Mouse (Mus musculus) C2C12 (cell line): ENCODE measurements at regions not wholly inside any gene's neighbourhood (a gene's known extent, or its start where the extent isn't known, plus 50 kb on each side); places are given as distances from the start of the nearest gene placed in this dataset.

Source experiments
- CEBPB ChIP-seq: IDR thresholded peaks from one replicate; pipeline ENCODE4 v1.6.1; 2011; ENCODE audit warnings: low read depth, mild to moderate bottlenecking, control low read depth, moderate library complexity
- CTCF ChIP-seq: IDR thresholded peaks from one replicate; pipeline ENCODE4 v1.5.1; 2011; ENCODE audit not compliant: control insufficient read depth, insufficient read depth, insufficient read length
- MAX ChIP-seq: IDR thresholded peaks from one replicate; pipeline ENCODE4 v1.6.1; 2011; ENCODE audit warnings: mild to moderate bottlenecking, control low read depth
- MYOD1 ChIP-seq: IDR thresholded peaks from one replicate; pipeline ENCODE4 v1.6.1; 2011; ENCODE audit warnings: low read depth; ENCODE audit not compliant: control insufficient read depth, insufficient read length
- MYOG ChIP-seq: IDR thresholded peaks from one replicate; pipeline ENCODE4 v1.6.1; 2011; ENCODE audit not compliant: control insufficient read depth, insufficient read length; ENCODE audit errors: extremely low read depth
- USF1 ChIP-seq: IDR thresholded peaks from one replicate; pipeline ENCODE4 v1.6.1; 2011; ENCODE audit warnings: low read depth, mild to moderate bottlenecking, control low read depth, moderate library complexity

DNA sequence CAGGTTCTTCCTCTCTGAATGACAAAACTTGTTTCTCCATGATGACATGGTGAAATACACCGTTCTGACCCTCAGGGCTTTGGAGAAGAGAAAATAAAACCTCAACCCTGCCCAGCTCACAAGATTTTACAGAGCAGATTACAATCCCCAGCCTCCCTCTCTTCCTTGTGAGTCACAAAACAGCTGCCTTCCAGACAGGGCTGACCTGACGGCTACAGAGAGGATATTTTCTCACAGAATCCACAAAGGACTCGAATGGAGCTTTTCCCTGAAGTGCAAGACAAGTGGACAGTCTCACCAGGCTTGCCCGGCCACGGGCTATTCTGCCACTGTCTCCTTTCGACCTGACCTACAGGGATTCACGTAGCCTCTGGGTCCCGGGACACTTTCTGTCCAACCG lies 318.8 kb downstream of the Sox9 start:
- TF ChIP-seq CTCF (no peak), CEBPB (no peak), MYOD1 (peak; percentile 74), MAX (no peak), MYOG (no peak), USF1 (no peak)
